Mouse (Mus musculus) liver (tissue): Measurements from ENCODE around the gene Max.

Experiments used
- DNase-seq: peaks from one replicate; pipeline ENCODE4 v3.0.0-alpha.2; 2020; ENCODE audit warnings: mixed read lengths

The Max gene

GRCm38 (mm10) chr12:76954698-76955423 lies 7.1 kb downstream of the Max start:
- DNase-seq, result no peak

GRCm38 (mm10) chr12:76953750-76954363 lies 8.1 kb downstream of the Max start:
- no peak for DNase-seq

- DNase-seq, result no peak
Observed at GRCm38 (mm10) chr12:76950330-76950729, 11.7 kb downstream of the Max start.

GRCm38 (mm10) chr12:76948781-76949180 lies 13.2 kb downstream of the Max start:
- no peak for DNase-seq

GRCm38 (mm10) chr12:76948185-76948584 lies 13.8 kb downstream of the Max start:
- DNase-seq, result no peak

GRCm38 (mm10) chr12:76947487-76947886 lies 14.5 kb downstream of the Max start:
- peak; percentile 26 for DNase-seq

- DNase-seq, result no peak
Observed at GRCm38 (mm10) chr12:76943466-76943865, 18.5 kb downstream of the Max start.

GRCm38 (mm10) chr12:76943046-76943445 lies 19.0 kb downstream of the Max start:
- DNase-seq, result no peak

GRCm38 (mm10) chr12:76942476-76942875 lies 19.5 kb downstream of the Max start:
- no peak for DNase-seq

GRCm38 (mm10) chr12:76941524-76941923 lies 20.5 kb downstream of the Max start:
- peak; percentile 53 for DNase-seq

GRCm38 (mm10) chr12:76938013-76938412 lies 24.0 kb downstream of the Max start:
- DNase-seq, result no peak

GRCm38 (mm10) chr12:76936211-76936610 lies 25.8 kb downstream of the Max start:
- DNase-seq, result no peak

- DNase-seq, result no peak
Observed at GRCm38 (mm10) chr12:76934438-76934837, 27.6 kb downstream of the Max start.

GRCm38 (mm10) chr12:76932688-76933060 lies 29.3 kb downstream of the Max start:
- DNase-seq, result no peak

- no peak for DNase-seq
Observed at GRCm38 (mm10) chr12:76931739-76932687, 30.0 kb downstream of the Max start.

- peak; percentile 88 for DNase-seq
Observed at GRCm38 (mm10) chr12:76930177-76930576, 31.8 kb downstream of the Max start.

- no peak for DNase-seq
Observed at GRCm38 (mm10) chr12:76927539-76927938, 34.5 kb downstream of the Max start.

GRCm38 (mm10) chr12:76927012-76927411 lies 35.0 kb downstream of the Max start:
- DNase-seq, result no peak

- no peak for DNase-seq
Observed at GRCm38 (mm10) chr12:76926338-76926945, 35.6 kb downstream of the Max start.

GRCm38 (mm10) chr12:76924904-76925604 lies 36.9 kb downstream of the Max start:
- DNase-seq, result no peak

GRCm38 (mm10) chr12:76923118-76923517 lies 38.9 kb downstream of the Max start:
- DNase-seq, result no peak

- DNase-seq, result no peak
Observed at GRCm38 (mm10) chr12:76920990-76921389, 41.0 kb downstream of the Max start.
